Mouse (Mus musculus) cerebellum, adult 9-10 months (tissue): ENCODE results near the gene Rpl7l1.
"Not testable (repeated sequence)": the region's sequence is repeated elsewhere in the genome, so short reads cannot be mapped to it uniquely, and the experiment has no call there.

Experiments used
- DNase-seq: peaks from one replicate; pipeline ENCODE4 v3.0.0; 2022

The Rpl7l1 gene

GRCm38 (mm10) chr17:46782341-46783221, at the start of gene Rpl7l1:
Gene Rpl7l1, minus strand, starts transcription at chr17:46782672.
- DNase-seq = peak; percentile 91

- DNase-seq = no peak
Observed at GRCm38 (mm10) chr17:46829856-46830535, 47.5 kb upstream of the Rpl7l1 start.

DNA sequence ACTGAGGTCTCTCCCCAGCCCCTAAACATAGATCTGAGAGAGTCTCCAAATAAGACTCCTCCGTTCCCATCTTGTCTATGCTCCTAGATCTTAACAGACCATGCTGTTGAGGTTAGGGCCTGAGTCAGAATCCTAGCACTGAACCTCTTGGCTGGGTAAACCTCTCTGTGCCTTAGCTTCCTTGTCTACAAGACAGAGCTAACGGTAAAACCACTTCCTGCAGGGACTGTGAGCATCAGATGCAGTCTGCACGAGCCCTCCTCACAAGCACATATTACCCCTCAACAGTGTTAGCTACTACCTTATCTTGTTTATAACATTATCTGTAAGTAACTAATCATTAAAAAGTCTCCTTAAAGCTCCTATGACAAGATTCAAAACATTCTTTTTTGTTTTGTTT, 46.5 kb upstream of the Rpl7l1 start:
- no peak for DNase-seq

DNA sequence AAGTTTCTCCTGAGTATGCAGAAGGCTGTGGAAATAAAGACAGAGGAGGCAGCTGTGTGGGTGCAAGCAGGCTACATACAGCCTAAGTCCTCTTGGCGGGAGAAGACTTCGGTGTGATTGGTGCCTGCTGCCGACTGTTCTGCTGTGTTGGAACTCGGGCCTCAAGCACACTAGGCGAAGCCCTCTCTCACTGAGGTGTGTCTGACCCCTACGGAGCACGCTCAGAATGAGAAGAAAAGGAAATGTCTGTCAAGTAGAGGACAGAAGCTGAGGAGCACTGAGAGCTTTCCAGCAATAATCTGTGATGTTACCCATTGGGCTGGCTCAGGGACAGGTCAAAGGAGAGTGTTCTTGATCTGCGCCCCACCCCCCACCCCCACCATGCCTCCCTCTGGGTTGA, 40.6 kb upstream of the Rpl7l1 start:
- no peak for DNase-seq

DNA sequence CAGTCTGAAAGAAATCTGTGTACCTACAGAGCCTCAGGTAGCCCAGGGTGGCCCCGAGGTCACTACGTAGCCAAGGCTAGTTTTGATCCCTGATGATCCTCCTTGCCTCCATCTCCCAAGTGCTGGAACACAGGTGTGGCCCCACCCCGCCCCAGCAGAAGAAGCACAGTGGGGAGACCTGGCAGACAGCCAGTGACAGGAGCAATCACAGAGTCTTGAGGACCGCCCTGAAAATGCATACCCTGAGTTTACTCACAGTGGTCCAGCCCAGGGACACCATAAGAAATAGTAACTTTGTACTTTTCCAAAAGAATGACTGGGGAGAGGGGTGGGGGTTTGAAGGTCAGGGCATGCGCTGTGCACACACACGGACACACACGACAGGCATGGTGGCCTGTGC, 38.2 kb upstream of the Rpl7l1 start:
- DNase-seq = peak; percentile 43

DNA sequence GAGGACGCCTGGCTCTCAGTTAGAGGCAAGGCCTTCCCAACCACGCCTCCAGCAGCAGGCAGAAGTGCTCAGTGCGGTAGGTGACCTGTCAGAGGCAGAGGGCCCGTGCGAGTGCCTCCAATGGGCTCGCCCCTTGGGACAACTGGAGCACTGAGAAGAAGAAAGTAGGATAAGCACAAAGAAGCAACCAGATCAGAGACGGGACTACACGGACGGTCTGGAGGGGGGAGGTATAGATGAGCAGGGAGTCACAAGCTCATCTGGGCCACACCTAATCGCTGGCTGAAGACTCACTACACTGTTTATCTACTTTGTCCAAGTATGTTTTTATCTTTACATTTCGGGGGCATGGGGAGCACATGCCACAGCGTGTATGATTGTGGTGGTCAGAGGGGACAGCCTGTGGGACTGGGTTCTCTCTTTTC, 35.3 kb upstream of the Rpl7l1 start:
- DNase-seq = no peak

GRCm38 (mm10) chr17:46816306-46816705, 33.8 kb upstream of the Rpl7l1 start:
- no peak for DNase-seq

GRCm38 (mm10) chr17:46814497-46814896, 32.0 kb upstream of the Rpl7l1 start:
- DNase-seq = no peak

- no peak for DNase-seq
Observed at GRCm38 (mm10) chr17:46813637-46814036, 31.2 kb upstream of the Rpl7l1 start.

GRCm38 (mm10) chr17:46812442-46812841, 30.0 kb upstream of the Rpl7l1 start:
- no peak for DNase-seq

DNA sequence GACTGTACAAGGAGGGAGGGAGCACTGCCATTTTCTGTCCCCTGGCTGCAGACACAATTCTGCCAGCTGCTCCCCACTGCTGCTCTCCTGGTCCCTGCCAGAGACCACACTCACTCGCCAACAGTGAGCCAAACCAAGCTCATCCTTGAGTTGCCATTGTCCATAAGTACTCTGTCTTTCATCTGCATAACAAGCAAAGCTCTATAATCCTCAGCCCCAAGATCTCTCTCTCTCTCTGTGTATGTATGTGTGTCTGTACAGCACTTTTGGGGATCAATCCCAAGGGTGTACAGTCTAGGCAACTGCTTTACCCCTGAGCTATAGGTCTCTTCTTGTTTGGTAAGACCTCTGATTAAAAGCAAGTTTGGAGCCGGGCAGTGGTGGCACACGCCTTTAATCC, 28.2 kb upstream of the Rpl7l1 start:
- DNase-seq = no peak

- no peak for DNase-seq
Observed at GRCm38 (mm10) chr17:46809131-46809830, 26.8 kb upstream of the Rpl7l1 start.

- DNase-seq = no peak
Observed at GRCm38 (mm10) chr17:46808376-46808775, 25.9 kb upstream of the Rpl7l1 start.

GRCm38 (mm10) chr17:46801761-46802160, 19.3 kb upstream of the Rpl7l1 start:
- DNase-seq = no peak

GRCm38 (mm10) chr17:46799680-46800079, 17.2 kb upstream of the Rpl7l1 start:
- DNase-seq = no peak

DNA sequence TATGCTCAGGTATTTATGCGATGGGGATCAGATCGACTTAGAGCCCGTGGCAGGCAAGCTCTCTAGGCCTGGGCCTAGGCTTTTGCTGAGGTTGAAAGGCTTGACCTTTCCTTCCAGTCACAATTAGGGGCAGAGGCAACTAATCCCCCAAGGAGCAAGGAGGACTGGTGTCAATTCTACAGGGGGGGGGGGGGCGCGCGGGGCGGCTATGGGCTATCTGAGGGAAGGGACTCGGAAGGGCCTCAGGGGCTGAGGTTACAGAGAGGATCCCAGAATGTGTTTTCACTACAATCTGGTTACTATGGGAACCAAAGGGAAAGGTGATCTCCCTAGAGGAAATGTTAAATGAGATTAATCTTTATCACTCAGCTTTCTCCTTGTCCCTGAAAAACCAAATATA, 14.9 kb upstream of the Rpl7l1 start:
- DNase-seq = no peak

DNA sequence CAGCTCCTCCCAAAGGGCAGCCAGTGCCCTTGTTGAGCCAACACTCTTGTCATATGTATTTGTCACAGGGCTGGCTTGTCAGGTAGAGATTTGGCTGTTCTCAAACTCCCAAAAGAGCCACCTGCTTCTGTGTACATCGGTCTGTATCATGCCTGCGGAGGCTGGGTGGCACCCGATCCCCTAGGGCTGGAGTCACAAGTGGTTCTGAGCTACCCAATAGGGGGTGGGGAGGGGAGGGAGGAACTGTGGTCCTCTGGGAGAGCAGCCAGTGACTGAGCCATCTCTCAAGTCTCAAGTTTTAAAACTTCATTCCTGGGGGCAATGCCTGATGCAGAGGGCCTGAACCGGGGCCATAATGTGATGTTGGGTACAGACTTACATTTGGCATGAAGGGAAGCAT, 14.3 kb upstream of the Rpl7l1 start:
- DNase-seq = no peak

DNA sequence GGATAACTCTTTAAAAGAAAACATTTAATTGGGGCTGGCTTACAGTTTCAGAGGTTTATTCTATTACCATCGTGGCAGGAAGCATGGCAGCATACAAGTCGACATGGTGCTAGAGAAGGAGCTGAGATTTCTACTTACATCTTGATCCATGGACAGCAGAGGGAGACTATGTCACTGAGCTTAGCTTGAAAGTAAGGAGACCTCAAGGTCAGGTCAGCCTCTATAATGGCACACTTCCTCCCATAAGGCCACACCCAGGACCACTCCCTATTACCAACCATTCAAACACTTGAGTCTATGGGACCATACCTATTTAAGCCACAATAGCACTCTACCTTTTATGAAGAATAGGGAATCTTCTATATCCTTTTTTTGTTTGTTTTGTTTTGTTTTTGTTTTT, 10.5 kb upstream of the Rpl7l1 start:
- DNase-seq = no peak

DNA sequence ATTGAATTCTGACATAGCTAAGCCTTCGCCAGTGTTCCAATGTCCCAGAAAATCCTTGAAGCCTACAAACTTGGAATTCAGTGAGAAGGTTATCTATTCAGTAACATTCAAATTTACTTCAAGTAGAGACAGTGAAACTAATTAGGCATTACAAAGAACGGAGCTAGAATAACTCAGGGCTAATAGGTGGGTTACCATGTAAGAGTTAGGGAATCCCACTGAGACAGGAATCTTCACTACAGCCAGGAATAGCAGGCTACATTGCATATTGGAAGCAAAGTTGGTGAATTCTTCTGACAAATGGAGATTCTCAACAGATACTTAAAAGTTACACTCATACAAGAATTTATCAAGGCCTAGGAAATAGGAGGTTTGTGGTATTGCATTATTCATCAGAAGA, 5.5 kb upstream of the Rpl7l1 start:
- not testable (repeated sequence) for DNase-seq

- DNase-seq = no peak
Observed at GRCm38 (mm10) chr17:46786952-46787351, 4.5 kb upstream of the Rpl7l1 start.

GRCm38 (mm10) chr17:46783222-46783565, 722 bp upstream of the Rpl7l1 start:
- no peak for DNase-seq

DNA sequence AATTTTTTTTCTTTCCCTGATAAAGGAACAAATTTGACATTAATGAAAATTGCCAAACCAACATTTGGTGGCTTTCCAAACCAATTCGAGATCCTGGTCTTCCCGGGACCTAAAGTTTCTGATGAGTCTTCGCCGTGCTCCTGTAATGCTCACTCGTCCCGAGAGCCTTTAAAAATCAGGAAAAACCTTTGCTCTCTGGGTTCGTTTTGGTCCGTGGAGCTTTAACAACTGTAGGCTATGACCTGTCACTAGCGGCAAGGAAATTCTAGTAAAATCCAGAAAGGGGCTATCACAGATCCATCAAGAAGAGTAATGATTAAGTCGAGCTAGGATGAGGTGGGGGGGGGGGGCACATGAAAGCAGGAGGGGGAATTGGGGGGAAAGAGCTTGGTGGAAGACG, 596 bp downstream of the Rpl7l1 start:
- no peak for DNase-seq

DNA sequence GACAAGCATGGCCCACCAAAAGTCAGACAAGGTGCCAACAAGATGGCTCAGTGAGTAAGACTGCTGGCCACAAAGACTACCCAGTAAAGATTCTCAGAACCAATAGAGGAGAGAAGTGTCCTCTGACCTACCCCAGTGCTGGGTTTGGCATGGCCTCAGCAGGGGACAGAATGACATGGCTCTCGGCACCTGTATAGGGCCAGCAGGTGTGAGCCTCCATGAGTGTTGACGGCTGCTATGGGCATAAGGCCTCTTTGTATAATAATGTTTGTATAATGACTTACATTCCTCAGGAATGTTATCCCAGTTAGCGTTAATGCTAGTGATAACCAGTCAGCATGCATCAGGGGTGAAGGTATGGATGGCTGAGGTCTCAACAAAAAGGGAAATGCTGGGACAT, 6.4 kb downstream of the Rpl7l1 start:
- DNase-seq = no peak

- DNase-seq = no peak
Observed at GRCm38 (mm10) chr17:46775070-46775469, 7.4 kb downstream of the Rpl7l1 start.
